ENCODE assay signal across 16 mouse cellular contexts in the genomic region with DNA sequence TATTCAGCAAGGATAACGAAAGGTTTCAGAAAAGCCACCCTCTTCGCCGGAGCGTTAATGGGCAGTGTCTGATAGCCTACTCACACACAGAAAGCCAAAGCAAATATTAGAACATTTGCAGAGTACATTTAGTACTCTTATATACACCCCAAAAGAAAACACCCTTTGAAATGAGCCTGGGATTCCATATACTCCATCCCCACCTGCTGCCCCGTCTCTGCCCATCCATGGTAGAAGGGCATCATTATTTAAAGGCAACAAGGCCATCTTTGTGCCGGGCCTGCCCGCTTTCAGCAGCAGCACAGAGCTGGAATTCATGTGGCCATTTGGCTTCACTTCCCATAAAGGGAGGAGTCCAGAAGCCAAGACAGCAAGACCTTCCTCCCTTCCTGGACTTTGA.
DNase-seq lines count a peak whose midpoint lies in the region; ATAC-seq and TF ChIP-seq lines count a peak whose summit lies in the region.
"Had no signal": no experiment of that assay in that cellular context is flagged by ENCODE, and none has a peak within 500 bp of the region (broad histone marks: within the 10 kb centered on the region; RNA-seq: fewer than 3 reads in every experiment).

No protein-coding gene starts in this region.

- TF ChIP-seq CTCF in gastrocnemius, adult 2 months (IDR thresholded peaks at IDR 0.05) = no peak

- H3K36me3 ChIP-seq in limb, embryonic 14.5 days (ENCODE audit: control insufficient read depth, insufficient read depth, low read length) = no peaks in the 10 kb centered on the region
- no peaks in the 10 kb centered on the region for H3K36me3 ChIP-seq in limb, embryonic 10.5 days
- H3K36me3 ChIP-seq in kidney, embryonic 16.5 days (ENCODE audit: insufficient read depth, low read length) = no peaks in the 10 kb centered on the region
- H3K36me3 ChIP-seq: embryonic facial prominence, embryonic 12.5 days; forebrain, embryonic 12.5 days; limb, embryonic 12.5 days; lung, embryonic 15.5 days had no signal

- peak; percentile 25; the same call in 1 of the 2 replicates for ATAC-seq in limb, embryonic 14.5 days (ENCODE audit: low FRiP score, low read depth)
- no peak for ATAC-seq in kidney, embryonic 16.5 days (ENCODE audit: low FRiP score, low TSS enrichment)
- ATAC-seq: intestine, embryonic 16.5 days had no signal

- no peak overlapping the region for H3K4me3 ChIP-seq in gastrocnemius, adult 2 months
- H3K4me3 ChIP-seq in limb, embryonic 14.5 days (replicated peaks; ENCODE audit: low read length) = no peak overlapping the region
- no peak overlapping the region for H3K4me3 ChIP-seq in limb, embryonic 10.5 days
- H3K4me3 ChIP-seq in kidney, embryonic 16.5 days (ENCODE audit: low read length) = no peak overlapping the region
- H3K4me3 ChIP-seq: embryonic facial prominence, embryonic 12.5 days; forebrain, embryonic 12.5 days; heart, embryonic 13.5 days; limb, embryonic 12.5 days; lung, embryonic 15.5 days had no signal

- H3K9ac ChIP-seq in limb, embryonic 14.5 days (ENCODE audit: low read depth, low read length, severe bottlenecking) = no peak overlapping the region
- H3K9ac ChIP-seq in kidney, embryonic 16.5 days (replicated peaks; ENCODE audit: low read length) = no peak overlapping the region
- H3K9ac ChIP-seq: embryonic facial prominence, embryonic 12.5 days; forebrain, embryonic 12.5 days; heart, embryonic 13.5 days; limb, embryonic 12.5 days; lung, embryonic 15.5 days had no signal

- 76% methylated on average over 7 of the region's 7 CpGs for WGBS in limb, embryonic 14.5 days
- 89% methylated on average over 7 of the region's 7 CpGs for WGBS in limb, embryonic 10.5 days
- 87% methylated on average over 7 of the region's 7 CpGs for WGBS in kidney, embryonic 16.5 days

- no peak for DNase-seq in gastrocnemius, adult 2 months
- no peak for DNase-seq in gastrocnemius, postnatal 14 days
- DNase-seq in limb, embryonic 14.5 days (ENCODE audit: low spot score) = no peak
- no peak for DNase-seq in limb, embryonic 10.5 days (ENCODE audit: low spot score)
- peak; percentile 80 for DNase-seq in brain, adult 2 months (ENCODE audit: low read depth, low spot score)
- peak; percentile 14 to 42 for DNase-seq in left cerebral cortex, adult 9 months (ENCODE audit: low spot score in 2 of 2)
- DNase-seq in B cell, adult 2 months = no peak
- DNase-seq: adrenal gland, adult 2 months; kidney, postnatal 25 days had no signal

- peaks cover 3% of the 10 kb centered on the region; the same call in 1 of the 2 replicates for H3K4me1 ChIP-seq in limb, embryonic 14.5 days (ENCODE audit: control insufficient read depth, insufficient read depth, low read length)
- no peaks in the 10 kb centered on the region for H3K4me1 ChIP-seq in limb, embryonic 10.5 days
- H3K4me1 ChIP-seq in kidney, embryonic 16.5 days (ENCODE audit: insufficient read depth, low read length) = no peaks in the 10 kb centered on the region
- H3K4me1 ChIP-seq: forebrain, embryonic 12.5 days had no signal

- intact Hi-C loops in gastrocnemius, adult 2 months (cut with DNase I) = loop anchor here (2.0 kb wide), 1 partner anchor 43 kb away; no protein-coding TSS in a partner anchor
- intact Hi-C loops in gastrocnemius, postnatal 14 days (cut with DNase I; ENCODE audit: low total_unique reads) = no loop called here

- H3K27ac ChIP-seq in gastrocnemius, adult 2 months = peak overlapping the region; percentile 88
- H3K27ac ChIP-seq in limb, embryonic 14.5 days (replicated peaks; ENCODE audit: low read depth, low read length) = no peak overlapping the region
- H3K27ac ChIP-seq in limb, embryonic 10.5 days = no peak overlapping the region
- H3K27ac ChIP-seq in kidney, embryonic 16.5 days (ENCODE audit: low read length) = no peak overlapping the region
- H3K27ac ChIP-seq: embryonic facial prominence, embryonic 12.5 days; forebrain, embryonic 12.5 days; heart, embryonic 13.5 days; limb, embryonic 12.5 days; lung, embryonic 15.5 days had no signal

- TF ChIP-seq POLR2A in limb, embryonic 14.5 days (IDR thresholded peaks at IDR 0.05; ENCODE audit: borderline replicate concordance, extremely low read depth, insufficient read depth, insufficient read length) = no peak

- no peaks in the 10 kb centered on the region for H3K27me3 ChIP-seq in limb, embryonic 14.5 days (ENCODE audit: control insufficient read depth, insufficient read depth, low read length)
- no peaks in the 10 kb centered on the region for H3K27me3 ChIP-seq in limb, embryonic 10.5 days (ENCODE audit: low read depth, poor library complexity, severe bottlenecking)
- no peaks in the 10 kb centered on the region for H3K27me3 ChIP-seq in kidney, embryonic 16.5 days (ENCODE audit: insufficient read depth, low read length)
- H3K27me3 ChIP-seq: embryonic facial prominence, embryonic 12.5 days; forebrain, embryonic 12.5 days; heart, embryonic 13.5 days; limb, embryonic 12.5 days; lung, embryonic 15.5 days had no signal

- H3K4me2 ChIP-seq in limb, embryonic 14.5 days (replicated peaks; ENCODE audit: low read depth, low read length, severe bottlenecking) = no peak overlapping the region
- no peak overlapping the region for H3K4me2 ChIP-seq in kidney, embryonic 16.5 days (replicated peaks; ENCODE audit: low read depth, low read length)
- H3K4me2 ChIP-seq: embryonic facial prominence, embryonic 12.5 days; forebrain, embryonic 12.5 days; heart, embryonic 13.5 days; limb, embryonic 12.5 days; lung, embryonic 15.5 days had no signal

- no peaks in the 10 kb centered on the region for H3K9me3 ChIP-seq in limb, embryonic 14.5 days (ENCODE audit: control insufficient read depth, low read length)
- H3K9me3 ChIP-seq in limb, embryonic 10.5 days (replicated peaks) = no peaks in the 10 kb centered on the region
- no peaks in the 10 kb centered on the region for H3K9me3 ChIP-seq in kidney, embryonic 16.5 days (ENCODE audit: low read length)
- H3K9me3 ChIP-seq: embryonic facial prominence, embryonic 12.5 days; lung, embryonic 15.5 days had no signal

Comparison
In these comparisons a context has a peak if more than half of its experiments do, and no peak if none do; other contexts are left out.
1. DNase-seq: peak in brain, adult 2 months (single experiment) and left cerebral cortex, adult 9 months (2 of 2); none in gastrocnemius, adult 2 months (single experiment), gastrocnemius, postnatal 14 days (single experiment), limb, embryonic 14.5 days (single experiment), limb, embryonic 10.5 days (single experiment) and B cell, adult 2 months (0 of 2).